Mouse (Mus musculus) B cell, adult (primary cell): ENCODE measurements around the gene Zdhhc7. TPM values are rescaled to one million over a fixed set of nuclear protein-coding genes. Genes with fewer than 3 reads are reported as not detected.

Source experiments
- total RNA-seq: library from RNA; stranded (reverse); gene quantifications from 4 replicates; pipeline ENCODE4 v1.2.4, GENCODE M21; 2023; ENCODE audit not compliant: inconsistent age

The Zdhhc7 gene
- 28.7 to 34.2 TPM (median 30.7 TPM) in 4 replicates for total RNA-seq

DNA sequence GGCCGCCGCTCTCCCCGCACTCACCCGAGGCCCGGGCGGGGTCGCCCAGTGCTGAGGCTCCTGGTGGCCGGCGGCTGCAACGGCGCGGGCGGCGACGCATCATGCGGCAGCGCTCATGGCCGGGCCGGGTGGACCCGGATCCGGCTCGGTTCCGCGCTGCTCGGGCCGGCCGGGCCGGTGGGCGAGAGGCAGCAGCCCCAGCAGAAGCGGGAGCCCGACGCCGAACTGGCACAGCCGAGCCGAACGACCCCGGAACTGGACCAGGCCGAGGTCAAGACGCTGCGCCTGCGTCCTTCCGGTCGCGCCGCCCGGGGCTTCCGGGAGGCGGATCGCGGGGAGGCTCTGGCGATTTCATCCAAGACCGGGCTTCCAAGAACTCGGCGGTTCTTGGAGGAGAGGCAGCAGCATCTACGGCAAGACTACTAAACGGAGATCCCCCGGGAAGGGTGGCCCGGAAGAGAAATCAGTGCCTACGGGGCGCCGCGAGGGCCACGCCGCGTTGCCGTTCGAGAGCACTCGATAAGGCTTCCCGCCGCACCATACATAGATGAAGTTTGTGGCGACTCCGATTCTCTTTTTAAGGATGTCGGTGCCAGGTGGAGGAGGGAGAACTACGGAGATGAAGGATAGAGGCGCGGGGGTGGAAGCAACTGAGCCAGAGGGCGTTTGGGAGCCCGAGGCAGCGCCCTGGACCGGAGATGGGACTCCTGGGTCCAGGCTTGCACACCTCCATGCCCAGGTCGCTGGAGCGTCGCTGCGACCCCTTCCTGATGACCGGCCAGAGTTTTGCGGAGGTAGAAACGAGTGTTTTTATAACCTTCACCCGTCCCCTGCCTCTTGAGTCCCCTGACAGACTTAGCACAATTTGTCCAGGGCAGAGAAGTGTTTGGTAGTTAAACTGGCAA, at the start of gene Zdhhc7:
Gene Zdhhc7, minus strand, starts transcription at position 415 of the 905 bp plus-strand sequence.

DNA sequence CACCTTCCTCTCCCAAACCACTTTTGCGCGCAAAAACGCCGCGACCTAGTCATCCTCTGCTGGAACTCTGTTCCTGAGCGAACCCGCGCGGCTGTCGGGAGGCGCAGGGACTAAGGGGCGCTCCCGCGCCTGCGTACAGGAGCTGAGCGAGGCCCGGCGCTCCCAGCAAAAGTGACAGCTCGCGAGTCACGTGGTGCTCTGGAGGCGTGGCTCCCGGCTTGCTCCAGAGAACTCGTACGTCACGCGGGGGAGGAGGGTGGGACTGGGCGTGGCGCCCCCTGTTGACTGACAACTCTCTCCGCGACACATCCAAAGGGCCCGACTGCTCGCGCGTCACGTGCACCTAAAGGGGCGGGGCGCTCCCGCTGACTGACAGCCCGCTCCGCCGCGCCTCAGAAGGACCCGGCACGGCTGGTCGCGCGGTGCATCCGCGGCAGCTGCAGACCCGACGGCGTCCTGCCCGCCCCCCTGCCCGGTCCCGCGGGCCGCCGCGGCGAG, 12.5 kb upstream of the Zdhhc7 start, which contains the start of gene 6430548M08Rik:
Gene 6430548M08Rik, plus strand, starts transcription at position 395 of the 498 bp plus-strand sequence.

Other genes starting within 250 kb of the Zdhhc7 start
- gene Klhl36, start 239.2 kb downstream of the Zdhhc7 start, total RNA-seq, result 11.0 to 13.1 TPM (median 12.7 TPM) in 4 replicates
- gene Usp10, start 191.1 kb downstream of the Zdhhc7 start, total RNA-seq, result 83.7 to 118 TPM (median 97.4 TPM) in 4 replicates
- gene Gm20388, start 190.6 kb downstream of the Zdhhc7 start, total RNA-seq, result 3.3 to 8.3 TPM (median 6.7 TPM) in 4 replicates
- 0.13 TPM in 1 of 4 replicates, not detected in the others for gene Crispld2, start 109.0 kb downstream of the Zdhhc7 start, total RNA-seq
- 0.87 to 3.0 TPM (median 1.3 TPM) in 4 replicates for gene 6430548M08Rik, start 12.7 kb upstream of the Zdhhc7 start, total RNA-seq
- gene Fam92b, start 76.0 kb upstream of the Zdhhc7 start, total RNA-seq, result not detected in 4 replicates
- 70.9 to 77.0 TPM (median 73.4 TPM) in 4 replicates for gene Gse1, start 127.0 kb upstream of the Zdhhc7 start, total RNA-seq